Mouse (Mus musculus) G1E (cell line): Measurements from ENCODE around the gene Hypm. TPM values are rescaled to one million over a fixed set of nuclear protein-coding genes. Genes with fewer than 3 reads are reported as not detected.

ENCODE experiments used
- ATAC-seq: 2 replicates; pipeline ENCODE4 v1.8.0; 2016; ENCODE audit warnings: mild to moderate bottlenecking; ENCODE audit not compliant: insufficient number of reproducible peaks, poor library complexity, low FRiP score, severe bottlenecking; ENCODE audit errors: extremely low read depth
- DNase-seq: peaks from one replicate; pipeline ENCODE4 v3.0.0; 2012; ENCODE audit warnings: low spot score
- H3K27me3 ChIP-seq: 2 replicates; pipeline ENCODE4 v1.6.1; 2012; ENCODE audit warnings: mild to moderate bottlenecking, low read length, inconsistent platforms; ENCODE audit not compliant: insufficient read depth
- H3K36me3 ChIP-seq: replicated peaks from 2 replicates; pipeline ENCODE3; 2012; ENCODE audit warnings: mild to moderate bottlenecking, inconsistent platforms
- H3K4me1 ChIP-seq: 2 replicates; pipeline ENCODE4 v1.6.1; 2012; ENCODE audit warnings: low read depth, low read length, inconsistent platforms, mixed read lengths; ENCODE audit not compliant: insufficient read depth
- H3K4me3 ChIP-seq: 2 replicates; pipeline ENCODE4 v1.5.1; 2012; ENCODE audit warnings: low read depth, mild to moderate bottlenecking, inconsistent platforms, low read length, moderate library complexity, mixed read lengths
- H3K9me3 ChIP-seq: replicated peaks from 2 replicates; pipeline ENCODE4 v1.6.1; 2012; ENCODE audit warnings: inconsistent platforms
- CTCF ChIP-seq: IDR thresholded peaks from 2 replicates; pipeline ENCODE4 v1.5.1; 2012; ENCODE audit warnings: low read depth, low read length, inconsistent platforms, mixed read lengths
- GATA1 ChIP-seq: IDR thresholded peaks from 2 replicates; pipeline ENCODE4 v1.6.1; 2012; ENCODE audit warnings: borderline replicate concordance, low read length, inconsistent platforms, mixed read lengths
- GATA2 ChIP-seq: IDR thresholded peaks from 2 replicates; pipeline ENCODE4 v1.6.1; 2012; ENCODE audit warnings: low read depth, low read length, inconsistent platforms, borderline replicate concordance
- POLR2AphosphoS5 ChIP-seq: IDR thresholded peaks from 2 replicates; pipeline ENCODE4 v1.6.1; 2012; ENCODE audit warnings: low read depth, low read length, inconsistent platforms; ENCODE audit not compliant: insufficient replicate concordance
- TAL1 ChIP-seq: conservative IDR thresholded peaks from 2 replicates; pipeline ENCODE4 v1.6.1; 2012; ENCODE audit warnings: low read depth, low read length, inconsistent platforms, mixed read lengths
- polyA plus RNA-seq: library from polyadenylated mRNA; stranded (reverse); fragments of >175 nt; gene quantifications from 2 replicates; pipeline ENCODE4 v1.2.3, GENCODE M21; 2012
- total RNA-seq, 2 experiments: library from RNA; stranded (forward) in 1 of 2; stranded (reverse) in 1 of 2; fragments of 200-1000 nt in 1 of 2; fragments of >200 nt in 1 of 2; fragmentation: Nextera tagmentation in 1 of 2; gene quantifications; 2 replicates each; pipeline ENCODE4 v1.2.3; 2014 to 2017

Hypm gene
- not detected in 2 replicates for total RNA-seq (2014; fragmentation: Nextera tagmentation)
- total RNA-seq (2017) = 0.33 TPM in 1 of 2 replicates, not detected in the other
- polyA plus RNA-seq = not detected in 2 replicates

GRCm38 (mm10) chrX:9846628-9847027 lies at the start of gene Hypm:
Hypm (plus strand) TSS chrX:9846928.
- no peaks in the 10 kb centered on the region for H3K27me3 ChIP-seq
- peaks cover 22% of the 10 kb centered on the region for H3K36me3 ChIP-seq
- ATAC-seq = no peak
- DNase-seq = no peak
- no peak for TF ChIP-seq POLR2AphosphoS5
- TF ChIP-seq GATA1 = no peak
- TF ChIP-seq CTCF = no peak
- no peak for TF ChIP-seq TAL1
- no peak for TF ChIP-seq GATA2
- no peak within 1 kb of the TSS for H3K4me3 ChIP-seq
- H3K4me1 ChIP-seq = no peaks in the 10 kb centered on the region
- H3K9me3 ChIP-seq = no peaks in the 10 kb centered on the region

DNA sequence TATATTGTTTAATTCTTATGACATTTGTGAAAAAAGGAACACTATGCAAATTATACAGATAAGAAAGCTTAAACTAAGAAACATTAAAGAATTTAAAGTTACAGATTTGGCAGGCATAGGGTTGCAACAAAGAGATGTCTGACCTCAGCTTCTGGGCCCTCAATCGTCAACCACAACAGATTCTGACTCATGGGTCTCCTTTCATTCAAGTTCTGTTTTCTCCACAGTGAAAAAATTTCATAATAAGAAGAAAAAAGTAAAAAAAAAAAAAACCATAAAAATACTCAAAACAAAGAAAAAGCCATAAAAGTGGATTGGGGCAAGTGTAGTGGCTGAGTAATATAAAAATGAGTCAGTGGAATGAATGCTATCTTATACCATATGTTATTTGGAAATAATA lies 36.6 kb upstream of the Hypm start:
- no peaks in the 10 kb centered on the region for H3K27me3 ChIP-seq
- peaks cover 9% of the 10 kb centered on the region for H3K36me3 ChIP-seq
- no peaks in the 10 kb centered on the region for H3K4me1 ChIP-seq
- H3K9me3 ChIP-seq = no peaks in the 10 kb centered on the region
- DNase-seq (no peak), ATAC-seq (no peak)
- TF ChIP-seq GATA1 (no peak), CTCF (no peak), GATA2 (no peak), TAL1 (no peak), POLR2AphosphoS5 (no peak)
- H3K4me3 ChIP-seq = no peak overlapping the region

GRCm38 (mm10) chrX:9812469-9812868 lies 34.3 kb upstream of the Hypm start:
- no peak for DNase-seq

GRCm38 (mm10) chrX:9834779-9835178 lies 11.9 kb upstream of the Hypm start:
- no peak for DNase-seq
- ATAC-seq = no peak
- TF ChIP-seq CTCF = no peak
- TF ChIP-seq GATA2 = no peak
- no peak for TF ChIP-seq POLR2AphosphoS5
- no peak for TF ChIP-seq GATA1
- TF ChIP-seq TAL1 = no peak
- Histone ChIP-seq H3K4me1 (peaks cover 5% of the 10 kb centered on the region; the same call in 1 of the 2 replicates), H3K36me3 (peaks cover 2% of the 10 kb centered on the region), H3K4me3 (no peak overlapping the region), H3K27me3 (no peaks in the 10 kb centered on the region), H3K9me3 (no peaks in the 10 kb centered on the region)

More at GRCm38 (mm10) chrX:9812469-9812868, 34.3 kb upstream of the Hypm start:
- Histone ChIP-seq H3K36me3 (peaks cover 6% of the 10 kb centered on the region), H3K9me3 (no peaks in the 10 kb centered on the region), H3K4me3 (no peak overlapping the region), H3K4me1 (no peaks in the 10 kb centered on the region), H3K27me3 (no peaks in the 10 kb centered on the region)
- TF ChIP-seq POLR2AphosphoS5 = no peak
- TF ChIP-seq GATA2 = no peak
- no peak for TF ChIP-seq CTCF
- no peak for TF ChIP-seq TAL1
- no peak for TF ChIP-seq GATA1
- no peak for ATAC-seq

- DNase-seq (no peak), ATAC-seq (no peak)
- Histone ChIP-seq H3K36me3 (peaks cover 14% of the 10 kb centered on the region), H3K27me3 (no peaks in the 10 kb centered on the region), H3K9me3 (no peaks in the 10 kb centered on the region), H3K4me3 (no peak within 1 kb of the TSS), H3K4me1 (no peaks in the 10 kb centered on the region)
- TF ChIP-seq POLR2AphosphoS5 (no peak), TAL1 (no peak), GATA1 (no peak), GATA2 (no peak), CTCF (no peak)
Measured at GRCm38 (mm10) chrX:9849403-9849802, 2.7 kb downstream of the Hypm start, which contains the start of gene H2al3. H2al3 (plus strand) TSS chrX:9849703.

GRCm38 (mm10) chrX:9861859-9862258 lies 15.1 kb downstream of the Hypm start:
- TF ChIP-seq CTCF (no peak), GATA2 (no peak), POLR2AphosphoS5 (no peak), GATA1 (no peak), TAL1 (no peak)
- Histone ChIP-seq H3K4me3 (no peak overlapping the region), H3K4me1 (no peaks in the 10 kb centered on the region), H3K36me3 (peaks cover 4% of the 10 kb centered on the region), H3K27me3 (no peaks in the 10 kb centered on the region), H3K9me3 (no peaks in the 10 kb centered on the region)
- DNase-seq (no peak), ATAC-seq (no peak)
